Mouse (Mus musculus) cerebellum, postnatal 25 days (tissue): ENCODE data around the gene Wfdc16.
"Not testable (repeated sequence)": the region's sequence is repeated elsewhere in the genome, so short reads cannot be mapped to it uniquely, and the experiment has no call there.

Experiments used
- DNase-seq, 2 experiments: peaks; one replicate each; pipeline ENCODE4 v3.0.0; 2021; ENCODE audit warnings: mixed read lengths in 2 of 2

Gene Wfdc16

DNA sequence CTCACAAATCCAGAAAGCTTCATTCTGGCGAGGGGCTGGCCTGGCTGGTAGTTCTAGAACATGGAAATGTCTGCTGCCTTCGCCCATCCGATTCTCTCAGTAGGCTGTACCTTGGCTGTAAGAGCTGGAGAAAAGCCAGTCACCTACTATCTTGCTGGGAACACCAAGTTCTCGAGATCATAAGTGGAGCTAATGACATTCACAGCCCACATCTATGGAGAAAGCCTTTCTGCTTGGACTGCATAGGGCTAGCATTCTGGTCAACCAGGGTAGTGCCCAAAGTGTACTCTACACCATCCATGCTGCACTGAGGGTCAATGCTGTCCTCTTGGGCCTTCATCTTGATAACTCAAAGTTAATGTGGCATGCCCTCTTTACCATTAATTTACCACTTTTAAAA, 45.1 kb downstream of the Wfdc16 start, which contains the start of gene Eppin:
TSS of gene Eppin (minus strand) at position 101 of the 400 bp plus-strand sequence.
- DNase-seq, result no peak

DNA sequence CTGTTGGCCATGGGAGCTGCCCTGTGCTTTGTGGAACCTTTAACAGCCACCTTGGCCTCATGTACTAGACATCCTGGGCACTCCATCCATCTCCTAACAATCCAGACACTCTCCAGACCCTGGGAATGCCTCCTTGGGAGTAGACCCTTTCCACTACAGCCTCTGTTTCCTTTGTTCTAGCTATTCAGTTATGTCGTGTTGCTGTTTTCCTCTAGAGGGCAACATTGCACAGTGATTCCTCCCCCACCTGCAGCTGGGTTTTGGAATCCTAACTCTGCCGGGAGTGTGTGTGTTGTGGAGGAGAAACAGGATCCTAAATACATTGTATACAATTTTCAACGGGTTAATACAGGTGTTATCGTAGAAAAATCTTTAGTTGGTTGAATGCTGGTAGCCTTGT, 46.6 kb downstream of the Wfdc16 start:
- peak; percentile 8 to 11 for DNase-seq

DNA sequence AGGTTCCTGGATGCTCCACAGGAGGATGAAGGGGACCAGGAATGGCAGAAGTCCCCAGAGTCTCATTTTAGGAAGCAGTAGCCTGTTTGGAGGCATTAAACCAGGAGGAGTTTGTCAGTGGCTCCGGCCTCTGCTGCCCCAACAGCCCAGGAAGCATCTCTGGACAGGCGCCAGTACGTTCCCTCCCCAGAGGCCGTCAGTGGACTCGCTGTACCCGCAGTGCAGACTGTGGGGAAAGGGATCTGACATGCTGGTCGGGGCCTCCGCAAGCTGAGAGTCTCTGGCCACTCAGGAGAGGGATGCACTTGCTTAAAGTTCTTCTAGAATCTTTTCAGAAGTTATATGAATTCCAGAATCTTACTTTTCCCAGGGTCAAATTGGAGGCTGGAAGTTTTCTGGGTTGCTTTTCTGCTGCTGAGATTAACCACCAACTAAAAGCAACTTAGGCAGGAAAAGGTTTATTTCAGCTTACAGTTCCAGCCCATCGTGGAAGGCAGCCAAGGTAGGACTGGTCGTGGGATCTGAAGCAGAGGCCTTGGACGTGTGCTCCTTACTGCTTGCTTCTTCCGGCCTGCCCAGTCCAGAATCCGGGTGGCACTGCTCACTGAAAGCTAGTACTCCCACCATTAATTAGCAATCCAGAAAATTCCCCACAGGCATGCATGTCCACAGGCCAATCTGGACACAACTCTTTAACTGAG, 53.4 kb downstream of the Wfdc16 start, which contains the start of gene Wfdc6a:
TSS of gene Wfdc6a (minus strand) at position 423 of the 701 bp plus-strand sequence.
- not testable (repeated sequence) for DNase-seq
